Mouse (Mus musculus): ENCODE results near the gene Fam180a.

Fam180a gene

DNA sequence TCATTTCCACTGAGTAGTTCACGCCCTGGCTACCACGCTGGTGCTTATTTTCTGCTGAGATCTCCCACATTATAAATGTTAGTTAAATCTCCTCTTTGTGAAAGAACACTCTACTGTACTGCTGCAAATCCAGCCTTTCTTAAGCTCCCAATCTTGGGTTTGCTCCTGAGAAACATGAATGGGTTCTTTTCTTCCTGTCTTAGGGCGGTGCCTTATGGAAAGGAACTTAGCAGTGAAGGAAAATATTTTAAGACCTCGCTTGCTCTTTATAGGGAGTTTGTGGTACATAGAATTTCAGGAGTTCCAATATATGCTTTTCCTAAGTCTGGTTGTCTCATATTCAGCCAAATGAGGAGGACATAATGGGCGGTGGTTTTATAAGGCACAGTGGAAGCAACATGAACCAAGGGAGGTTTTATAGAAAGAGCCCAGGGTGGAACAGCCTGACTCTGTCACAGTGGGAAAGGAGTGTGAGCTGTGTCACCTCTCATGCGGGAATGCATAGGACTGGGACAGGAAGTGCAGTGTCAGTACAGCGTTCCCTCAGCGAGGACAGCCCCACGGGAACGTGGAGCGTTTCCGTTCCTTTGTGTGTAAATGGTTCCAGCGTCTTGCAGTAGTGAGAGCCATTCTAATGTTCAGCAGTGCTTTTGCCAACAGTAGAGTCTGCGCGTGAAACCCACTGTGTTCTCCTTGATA is 60.2 kb downstream of the Fam180a start:
- DNase-seq (ENCODE audit: extremely low spot score, low read depth, low spot score), result no peak
